Mouse (Mus musculus) adipocyte (in vitro differentiated cells): ENCODE data around the gene Mrgprf.

Experiments used
- DNase-seq: peaks from one replicate; pipeline ENCODE4 v3.0.0-alpha.2; 2016; ENCODE audit warnings: low spot score

Mrgprf gene

GRCm38 (mm10) chr7:145301008-145301340, 346 bp downstream of the Mrgprf start:
- DNase-seq = no peak

GRCm38 (mm10) chr7:145301341-145302005, 845 bp downstream of the Mrgprf start:
- peak; percentile 60 for DNase-seq

GRCm38 (mm10) chr7:145302488-145303285, 2.1 kb downstream of the Mrgprf start:
- DNase-seq = peak; percentile 62

GRCm38 (mm10) chr7:145304153-145304552, 3.5 kb downstream of the Mrgprf start:
- DNase-seq = no peak

- DNase-seq = no peak
These were observed 7.0 kb downstream of the Mrgprf start for GRCm38 (mm10) chr7:145307636-145308035.

GRCm38 (mm10) chr7:145308061-145308675, 7.5 kb downstream of the Mrgprf start:
- DNase-seq = no peak

GRCm38 (mm10) chr7:145308866-145309265, 8.2 kb downstream of the Mrgprf start:
- no peak for DNase-seq

GRCm38 (mm10) chr7:145309877-145310276, 9.2 kb downstream of the Mrgprf start:
- no peak for DNase-seq

GRCm38 (mm10) chr7:145310526-145310925, 9.9 kb downstream of the Mrgprf start:
- no peak for DNase-seq

- DNase-seq = peak; percentile 41
These were observed 11.5 kb downstream of the Mrgprf start for GRCm38 (mm10) chr7:145312137-145312536.

- no peak for DNase-seq
These were observed 14.3 kb downstream of the Mrgprf start, which contains the start of gene Mrgprd for GRCm38 (mm10) chr7:145314785-145315411. Gene Mrgprd (plus strand): TSS chr7:145314835.

- DNase-seq = peak; percentile 38
These were observed 16.9 kb downstream of the Mrgprf start for GRCm38 (mm10) chr7:145317522-145317921.

- no peak for DNase-seq
These were observed 18.9 kb downstream of the Mrgprf start for GRCm38 (mm10) chr7:145319481-145319880.

GRCm38 (mm10) chr7:145323607-145324006, 23.0 kb downstream of the Mrgprf start:
- DNase-seq = no peak

- DNase-seq = no peak
These were observed 25.1 kb downstream of the Mrgprf start for GRCm38 (mm10) chr7:145325697-145326096.

GRCm38 (mm10) chr7:145329982-145330381, 29.4 kb downstream of the Mrgprf start:
- no peak for DNase-seq

- no peak for DNase-seq
These were observed 30.0 kb downstream of the Mrgprf start for GRCm38 (mm10) chr7:145330641-145331040.

- DNase-seq = no peak
These were observed 31.9 kb downstream of the Mrgprf start for GRCm38 (mm10) chr7:145332376-145333041.

- DNase-seq = no peak
These were observed 33.3 kb downstream of the Mrgprf start for GRCm38 (mm10) chr7:145333936-145334335.

- DNase-seq = no peak
These were observed 33.9 kb downstream of the Mrgprf start for GRCm38 (mm10) chr7:145334428-145335027.

- peak; percentile 34 for DNase-seq
These were observed 34.6 kb downstream of the Mrgprf start for GRCm38 (mm10) chr7:145335199-145335598.
